Mouse (Mus musculus): ENCODE measurements at regions not wholly inside any gene's neighbourhood (a gene's known extent, or its start where the extent isn't known, plus 50 kb on each side); places are given as distances from the start of the nearest gene placed in this dataset.

DNA sequence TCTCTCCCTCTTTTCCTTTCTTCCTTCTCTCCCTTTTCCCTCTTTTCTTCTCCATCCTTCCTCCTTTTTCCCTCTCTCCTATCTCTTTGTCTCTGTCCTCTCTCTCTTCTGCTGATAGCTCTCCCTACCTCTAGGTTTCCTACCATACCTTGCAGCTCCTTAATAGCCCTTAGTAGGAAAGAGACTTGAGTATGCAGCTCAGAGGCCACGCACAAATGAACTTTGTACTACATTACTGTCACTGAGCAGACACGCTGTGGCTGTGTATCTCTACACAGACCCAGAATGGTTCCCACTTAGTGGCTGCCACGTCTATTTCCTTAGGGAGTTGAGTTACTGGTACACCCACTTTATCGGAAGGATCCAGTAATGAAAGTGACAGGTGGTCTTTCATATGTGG, 147.5 kb downstream of the Bcl2l11 start:
- H3K27ac ChIP-seq = no peak overlapping the region
- no peak overlapping the region for H3K9ac ChIP-seq (replicated peaks)
- H3K36me3 ChIP-seq (replicated peaks; ENCODE audit: control insufficient read depth, insufficient read depth, low read depth) = no peaks in the 10 kb centered on the region
- no peak for TF ChIP-seq EP300 (IDR thresholded peaks at IDR 0.05; ENCODE audit: low read depth)
- no peak overlapping the region for H3K4me3 ChIP-seq (ENCODE audit: insufficient read depth in 1 of 2, low read depth in 2 of 2, low read length in 2 of 2)
- WGBS (ENCODE audit: insufficient replicate concordance) = 58% methylated on average over 4 of the region's 4 CpGs
- H3K9me3 ChIP-seq (ENCODE audit: control insufficient read depth, low read length) = no peaks in the 10 kb centered on the region
- no peak for ATAC-seq (ENCODE audit: insufficient read depth)
- H3K4me1 ChIP-seq (replicated peaks; ENCODE audit: control insufficient read depth in 2 of 2, insufficient read depth in 2 of 2, low read length in 1 of 2) = peaks cover 0 to 20% of the 10 kb centered on the region in 2 experiments; a peak in 2 of 4 replicates
- DNase-seq (ENCODE audit: low read depth in 3 of 3, low spot score in 3 of 3) = no peak
- no peak overlapping the region for H3K4me2 ChIP-seq (ENCODE audit: low read depth)
- H3K27me3 ChIP-seq (ENCODE audit: control insufficient read depth, insufficient read depth, low read length) = no peaks in the 10 kb centered on the region

DNA sequence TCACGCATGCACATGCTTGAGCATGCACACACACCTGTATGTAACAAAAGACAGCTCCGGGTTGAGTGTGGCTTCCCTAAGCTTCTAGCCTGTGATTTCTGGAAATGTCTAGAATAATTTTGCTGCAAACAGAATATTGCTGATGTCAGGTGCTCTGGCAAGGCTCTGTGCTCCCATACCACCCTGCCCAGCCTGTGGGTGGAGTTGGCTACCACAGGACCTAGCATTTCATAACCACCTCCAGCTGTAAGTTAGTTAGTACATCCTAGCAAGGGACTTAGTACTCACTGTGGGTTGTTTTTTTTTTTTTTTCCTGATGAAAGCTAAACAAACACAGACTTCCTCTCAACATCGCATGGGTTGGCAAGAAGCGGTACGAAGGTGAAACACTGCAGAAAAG, 150.5 kb downstream of the Bcl2l11 start:
- no peak for DNase-seq (ENCODE audit: low read depth in 3 of 3, low spot score in 3 of 3)
- 65% methylated on average over 5 of the region's 5 CpGs for WGBS (ENCODE audit: insufficient replicate concordance)
- H3K4me1 ChIP-seq (replicated peaks; ENCODE audit: control insufficient read depth in 2 of 2, insufficient read depth in 2 of 2, low read length in 1 of 2) = peaks cover 0 to 20% of the 10 kb centered on the region in 2 experiments; a peak in 2 of 4 replicates

DNA sequence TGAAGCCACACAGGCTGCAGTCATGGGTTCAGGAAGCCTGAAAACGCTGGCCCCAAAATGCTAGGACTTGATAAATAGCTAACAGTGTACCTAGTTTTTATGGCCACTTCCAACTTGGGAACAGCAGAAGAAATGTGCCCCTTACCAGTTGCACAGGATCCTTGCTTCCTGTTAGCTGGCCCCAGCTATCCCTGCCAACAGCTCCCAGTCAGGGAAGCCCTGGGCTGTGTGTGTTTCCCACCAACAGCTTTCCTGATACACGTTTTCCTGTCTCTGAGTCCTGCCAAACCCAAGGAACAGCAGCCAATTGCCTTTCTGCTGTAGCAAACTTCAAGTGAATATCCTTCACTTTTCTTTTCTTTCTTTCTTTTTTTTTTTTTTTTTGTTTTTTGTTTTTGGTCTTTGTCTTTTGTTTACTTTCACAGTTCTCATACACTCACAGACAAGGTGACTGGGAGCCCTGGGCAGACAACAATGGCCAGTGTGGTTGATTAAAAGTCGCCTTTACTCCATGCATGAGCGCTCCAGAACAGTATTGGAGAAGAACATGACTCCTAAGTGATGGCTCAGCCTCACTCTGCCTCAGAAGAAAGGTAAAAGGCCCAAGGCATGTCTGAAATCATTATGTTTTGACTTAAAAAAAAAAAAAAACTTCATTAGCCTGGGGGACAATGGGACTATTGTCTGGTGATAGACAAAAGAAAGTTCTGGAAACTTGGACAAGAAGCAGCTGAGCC, 151.7 kb downstream of the Bcl2l11 start:
- Histone ChIP-seq H3K4me1 (replicated peaks; ENCODE audit: control insufficient read depth in 2 of 2, insufficient read depth in 2 of 2, low read length in 1 of 2) (peaks cover 0 to 14% of the 10 kb centered on the region in 2 experiments; a peak in 2 of 4 replicates), H3K4me3 (ENCODE audit: insufficient read depth in 1 of 2, low read depth in 2 of 2, low read length in 2 of 2) (no peak overlapping the region), H3K36me3 (replicated peaks; ENCODE audit: control insufficient read depth, insufficient read depth, low read depth) (no peaks in the 10 kb centered on the region), H3K27me3 (ENCODE audit: control insufficient read depth, insufficient read depth, low read length) (no peaks in the 10 kb centered on the region), H3K9ac (replicated peaks) (no peak overlapping the region), H3K4me2 (ENCODE audit: low read depth) (no peak overlapping the region), H3K27ac (no peak overlapping the region), H3K9me3 (ENCODE audit: control insufficient read depth, low read length) (no peaks in the 10 kb centered on the region)
- ATAC-seq (ENCODE audit: insufficient read depth) = no peak
- WGBS (ENCODE audit: insufficient replicate concordance) = 45% methylated on average over 4 of the region's 4 CpGs
- DNase-seq (ENCODE audit: low read depth in 3 of 3, low spot score in 3 of 3) = no peak
- TF ChIP-seq EP300 (IDR thresholded peaks at IDR 0.05; ENCODE audit: low read depth) (no peak), CTCF (IDR thresholded peaks at IDR 0.05; ENCODE audit: low read depth) (no peak)

More for the DNA sequence above, 150.5 kb downstream of the Bcl2l11 start:
- no peak for TF ChIP-seq EP300 (IDR thresholded peaks at IDR 0.05; ENCODE audit: low read depth)
- TF ChIP-seq CTCF (IDR thresholded peaks at IDR 0.05; ENCODE audit: low read depth) = no peak
- no peak overlapping the region for H3K9ac ChIP-seq (replicated peaks)
- H3K27me3 ChIP-seq (ENCODE audit: control insufficient read depth, insufficient read depth, low read length) = no peaks in the 10 kb centered on the region
- no peak overlapping the region for H3K27ac ChIP-seq
- H3K9me3 ChIP-seq (ENCODE audit: control insufficient read depth, low read length) = no peaks in the 10 kb centered on the region
- no peaks in the 10 kb centered on the region for H3K36me3 ChIP-seq (replicated peaks; ENCODE audit: control insufficient read depth, insufficient read depth, low read depth)
- H3K4me3 ChIP-seq (ENCODE audit: insufficient read depth in 1 of 2, low read depth in 2 of 2, low read length in 2 of 2) = no peak overlapping the region
- ATAC-seq (ENCODE audit: insufficient read depth) = no peak
- no peak overlapping the region for H3K4me2 ChIP-seq (ENCODE audit: low read depth)

DNA sequence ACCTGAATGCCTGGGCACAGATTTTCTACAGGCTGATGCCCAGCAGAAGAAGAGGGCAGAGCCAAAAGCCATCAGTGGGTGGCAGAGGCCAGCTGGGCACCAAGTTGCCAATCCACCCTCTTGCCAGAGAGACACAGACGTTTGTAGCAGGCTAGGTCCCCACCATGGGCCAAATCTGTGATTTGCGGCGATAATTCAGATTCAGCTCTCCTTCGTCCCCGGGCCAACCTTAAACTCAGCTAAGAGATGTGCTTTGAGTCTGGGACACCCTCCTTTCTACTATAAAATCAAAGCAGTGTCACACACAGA, 152.2 kb downstream of the Bcl2l11 start:
- no peak for ATAC-seq (ENCODE audit: insufficient read depth)
- no peak for TF ChIP-seq EP300 (IDR thresholded peaks at IDR 0.05; ENCODE audit: low read depth)
- no peak for TF ChIP-seq CTCF (IDR thresholded peaks at IDR 0.05; ENCODE audit: low read depth)

DNA sequence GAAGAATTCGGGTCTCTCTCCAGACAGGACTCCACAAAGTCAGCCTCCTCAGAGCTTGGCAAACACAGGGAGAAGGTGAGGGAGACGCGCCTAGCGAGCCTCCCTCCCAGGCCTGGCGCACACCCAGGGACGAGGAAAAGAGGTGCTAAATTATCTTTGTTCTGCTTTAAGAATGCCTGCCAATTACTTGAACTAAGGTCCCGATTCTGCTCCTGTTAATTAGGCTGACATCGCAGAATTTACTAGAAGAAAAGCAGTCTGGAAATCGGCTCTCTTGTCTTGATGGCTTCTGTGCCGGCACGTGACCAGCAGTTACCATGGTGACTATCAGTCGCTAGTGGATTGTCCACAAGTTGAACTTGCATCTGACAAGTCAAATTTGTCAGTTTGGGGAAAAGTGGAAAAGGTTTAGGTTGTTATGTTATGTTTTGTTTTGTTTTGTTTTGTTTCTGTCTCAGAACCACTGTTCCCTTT, 152.8 kb downstream of the Bcl2l11 start:
- no peak for TF ChIP-seq CTCF (IDR thresholded peaks at IDR 0.05; ENCODE audit: low read depth)
- no peak for TF ChIP-seq EP300 (IDR thresholded peaks at IDR 0.05; ENCODE audit: low read depth)
- DNase-seq (ENCODE audit: low read depth in 3 of 3, low spot score in 3 of 3) (no peak), ATAC-seq (ENCODE audit: insufficient read depth) (no peak)
- Histone ChIP-seq H3K4me3 (ENCODE audit: insufficient read depth in 1 of 2, low read depth in 2 of 2, low read length in 2 of 2) (no peak overlapping the region), H3K4me1 (replicated peaks; ENCODE audit: control insufficient read depth in 2 of 2, insufficient read depth in 2 of 2, low read length in 1 of 2) (peaks cover 0 to 11% of the 10 kb centered on the region in 2 experiments; a peak in 2 of 4 replicates), H3K27ac (no peak overlapping the region), H3K9ac (replicated peaks) (no peak overlapping the region), H3K27me3 (ENCODE audit: control insufficient read depth, insufficient read depth, low read length) (no peaks in the 10 kb centered on the region), H3K36me3 (replicated peaks; ENCODE audit: control insufficient read depth, insufficient read depth, low read depth) (no peaks in the 10 kb centered on the region), H3K9me3 (ENCODE audit: control insufficient read depth, low read length) (no peaks in the 10 kb centered on the region), H3K4me2 (ENCODE audit: low read depth) (no peak overlapping the region)
- 55% methylated on average over 12 of the region's 12 CpGs for WGBS (ENCODE audit: insufficient replicate concordance)

More for the DNA sequence above, 152.2 kb downstream of the Bcl2l11 start:
- Histone ChIP-seq H3K4me1 (replicated peaks; ENCODE audit: control insufficient read depth in 2 of 2, insufficient read depth in 2 of 2, low read length in 1 of 2) (peaks cover 0 to 11% of the 10 kb centered on the region in 2 experiments; a peak in 2 of 4 replicates), H3K9ac (replicated peaks) (no peak overlapping the region), H3K27ac (no peak overlapping the region), H3K9me3 (ENCODE audit: control insufficient read depth, low read length) (no peaks in the 10 kb centered on the region), H3K36me3 (replicated peaks; ENCODE audit: control insufficient read depth, insufficient read depth, low read depth) (no peaks in the 10 kb centered on the region), H3K4me3 (ENCODE audit: insufficient read depth in 1 of 2, low read depth in 2 of 2, low read length in 2 of 2) (no peak overlapping the region), H3K4me2 (ENCODE audit: low read depth) (no peak overlapping the region), H3K27me3 (ENCODE audit: control insufficient read depth, insufficient read depth, low read length) (no peaks in the 10 kb centered on the region)
- DNase-seq (ENCODE audit: low read depth in 3 of 3, low spot score in 3 of 3) = no peak
- 67% methylated on average over 5 of the region's 5 CpGs for WGBS (ENCODE audit: insufficient replicate concordance)

Measured in liver, embryonic 14.5 days (tissue).